Mouse (Mus musculus) common myeloid progenitor, adult 5-6 weeks (primary cell): ENCODE results near the gene Ehmt2. TPM values are rescaled to one million over a fixed set of nuclear protein-coding genes. Genes with fewer than 3 reads are reported as not detected.
"Not testable (repeated sequence)": the region's sequence is repeated elsewhere in the genome, so short reads cannot be mapped to it uniquely, and the experiment has no call there.

ENCODE experiments used
- ATAC-seq: replicated peaks from 2 replicates; pipeline ENCODE4 v1.8.0; 2016; ENCODE audit warnings: low read depth, mild to moderate bottlenecking, moderate TSS enrichment, inconsistent platforms; ENCODE audit not compliant: poor library complexity, severe bottlenecking
- total RNA-seq: library from RNA; stranded (forward); fragments of 200-1000, 187-1606 nt; gene quantifications from 2 replicates; pipeline ENCODE4 v1.2.3, GENCODE M21; 2017

Gene Ehmt2
- total RNA-seq, 1 experiment from 2014 or later = 107 TPM

DNA sequence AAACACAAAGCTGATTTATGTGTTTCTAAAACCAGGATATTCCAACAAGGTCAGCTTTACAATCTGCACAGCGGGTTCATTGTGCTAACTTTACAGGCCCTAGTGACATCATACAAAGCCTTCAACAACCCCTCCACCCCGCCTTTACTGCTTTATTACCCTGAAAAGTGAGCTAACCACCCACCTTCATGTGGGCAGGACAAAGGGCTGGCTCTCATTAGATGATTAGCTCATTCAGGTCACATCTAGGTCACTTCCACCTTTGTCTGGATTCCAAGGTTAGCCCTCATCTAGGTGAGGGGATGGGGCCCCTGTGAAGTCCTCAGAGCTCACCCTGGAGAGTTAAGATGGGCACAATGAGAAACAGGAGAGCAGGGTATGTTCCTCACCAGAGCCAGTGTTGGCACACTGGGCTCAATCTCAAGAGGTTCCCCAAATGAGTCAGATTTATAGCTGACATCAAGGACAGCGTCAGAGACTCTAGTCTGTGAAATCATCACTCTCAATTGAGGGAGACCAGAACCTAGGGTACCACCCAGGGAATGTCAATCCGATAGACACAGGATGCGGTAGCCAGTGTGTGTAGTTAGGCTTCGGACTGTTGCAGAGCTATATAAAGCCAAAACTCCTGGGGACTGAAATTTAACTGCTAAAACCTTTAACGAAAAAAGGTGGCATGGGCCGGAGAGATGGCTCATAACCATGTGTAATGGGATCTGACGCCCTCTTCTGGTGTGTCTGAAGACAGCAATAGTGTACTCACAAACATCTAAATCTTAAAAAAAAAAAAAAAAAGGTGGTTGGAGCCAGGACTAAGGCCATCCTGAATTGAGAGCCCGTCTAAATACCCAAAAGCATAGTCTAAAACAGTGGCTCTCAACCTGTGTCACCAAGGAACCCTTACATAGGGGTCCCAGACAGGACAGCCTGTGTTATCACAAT lies 52.5 kb downstream of the Ehmt2 start:
- ATAC-seq = no peak

- ATAC-seq = no peak
Measured at GRCm38 (mm10) chr17:34951636-34952377, 53.5 kb downstream of the Ehmt2 start.

DNA sequence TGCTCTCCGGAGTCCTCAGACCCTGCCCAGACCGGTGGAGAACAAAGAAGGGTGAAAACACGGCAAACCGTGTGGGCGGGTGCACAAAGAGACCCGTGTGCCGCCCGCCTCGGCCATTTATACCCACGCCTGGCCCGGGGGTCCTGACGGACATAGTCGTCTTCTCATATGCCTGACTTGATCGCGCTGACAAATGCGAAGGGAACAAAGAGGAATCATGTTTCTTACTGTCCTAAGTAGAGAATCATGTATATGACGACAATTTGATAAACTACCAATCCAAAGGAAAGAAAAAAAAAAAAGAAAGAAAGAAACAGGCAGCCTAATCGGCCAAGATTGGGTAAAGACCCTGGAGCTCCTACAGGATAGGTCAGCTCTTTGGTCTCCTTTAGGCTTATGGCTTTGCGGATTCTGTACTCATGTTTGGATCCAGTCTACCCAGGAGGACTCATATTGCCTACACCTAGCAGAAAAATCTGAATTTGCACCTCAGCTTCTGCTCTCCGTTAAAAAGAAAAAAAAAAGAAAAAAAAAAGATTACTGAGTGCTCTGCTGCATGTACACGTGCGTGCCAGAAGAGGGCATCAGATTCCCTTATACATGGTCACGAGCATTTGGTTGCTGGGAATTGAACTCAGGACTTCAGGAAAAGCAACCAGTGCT lies 54.2 kb downstream of the Ehmt2 start:
- ATAC-seq = peak; percentile 81

- no peak for ATAC-seq
Measured at GRCm38 (mm10) chr17:34953258-34953657, 55.0 kb downstream of the Ehmt2 start.

- no peak for ATAC-seq
Measured at GRCm38 (mm10) chr17:34953904-34954303, 55.6 kb downstream of the Ehmt2 start.

GRCm38 (mm10) chr17:34954831-34955230 lies 56.6 kb downstream of the Ehmt2 start:
- ATAC-seq = no peak

- no peak for ATAC-seq
Measured at GRCm38 (mm10) chr17:34955884-34956283, 57.6 kb downstream of the Ehmt2 start.

DNA sequence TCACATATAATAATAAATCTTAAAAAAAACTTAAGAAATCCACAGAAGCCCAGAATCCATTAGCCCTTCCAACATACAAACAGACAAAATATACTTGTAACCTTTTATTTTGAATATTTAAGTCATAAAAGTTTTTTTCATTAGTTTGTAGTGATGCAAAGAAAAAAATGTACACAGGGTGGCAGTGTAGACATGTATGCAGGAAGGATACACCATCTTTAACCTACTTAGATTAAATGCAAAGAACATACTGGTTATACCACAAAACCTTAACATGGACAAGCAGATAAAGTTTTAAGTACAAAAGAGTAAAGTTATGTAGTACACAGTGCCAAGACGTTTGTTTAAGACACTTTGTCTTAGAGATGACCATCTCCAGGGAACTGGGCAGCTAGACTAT lies 58.1 kb downstream of the Ehmt2 start:
- no peak for ATAC-seq

- not testable (repeated sequence) for ATAC-seq
Measured at GRCm38 (mm10) chr17:34957291-34957690, 59.0 kb downstream of the Ehmt2 start.

- not testable (repeated sequence) for ATAC-seq
Measured at GRCm38 (mm10) chr17:34957966-34958365, 59.7 kb downstream of the Ehmt2 start.

GRCm38 (mm10) chr17:34958734-34959129 lies 60.5 kb downstream of the Ehmt2 start:
- ATAC-seq = not testable (repeated sequence)

DNA sequence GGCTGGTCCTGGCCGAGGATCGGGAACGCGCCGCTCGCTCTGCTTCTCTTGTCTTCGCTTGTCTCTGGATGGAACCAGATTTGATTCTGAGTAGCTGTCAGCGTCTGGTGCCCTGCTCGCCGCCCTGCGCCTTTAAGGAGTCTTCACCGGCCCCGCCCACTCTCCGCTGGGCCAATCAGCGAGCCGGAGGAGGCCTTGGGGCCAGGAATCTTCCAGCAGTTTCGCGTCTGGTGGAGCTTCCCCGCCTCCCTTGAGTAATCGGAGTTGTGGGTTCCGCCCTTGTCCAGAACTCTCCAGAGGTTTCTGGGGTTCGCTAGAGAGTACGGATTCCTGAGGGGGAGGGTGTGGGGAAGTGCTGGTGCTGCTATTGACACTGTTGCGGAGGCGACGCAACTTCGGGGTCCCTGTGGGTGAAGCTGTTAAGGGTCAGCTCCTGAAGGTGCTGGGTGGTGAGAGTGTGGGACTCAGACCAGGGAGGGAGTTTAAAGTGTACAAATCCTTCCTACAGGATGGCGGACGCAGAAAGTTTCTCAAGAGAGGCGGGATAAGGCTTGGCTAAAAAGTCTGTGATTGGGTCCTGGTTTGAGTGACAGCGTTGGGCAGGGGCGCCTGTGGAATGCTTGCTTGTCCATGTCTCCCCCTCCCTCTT lies 61.0 kb downstream of the Ehmt2 start, which contains the start of gene Hspa1b:
TSS of gene Hspa1b (minus strand) at position 109 of the 649 bp plus-strand sequence.
- ATAC-seq = peak; percentile 90

DNA sequence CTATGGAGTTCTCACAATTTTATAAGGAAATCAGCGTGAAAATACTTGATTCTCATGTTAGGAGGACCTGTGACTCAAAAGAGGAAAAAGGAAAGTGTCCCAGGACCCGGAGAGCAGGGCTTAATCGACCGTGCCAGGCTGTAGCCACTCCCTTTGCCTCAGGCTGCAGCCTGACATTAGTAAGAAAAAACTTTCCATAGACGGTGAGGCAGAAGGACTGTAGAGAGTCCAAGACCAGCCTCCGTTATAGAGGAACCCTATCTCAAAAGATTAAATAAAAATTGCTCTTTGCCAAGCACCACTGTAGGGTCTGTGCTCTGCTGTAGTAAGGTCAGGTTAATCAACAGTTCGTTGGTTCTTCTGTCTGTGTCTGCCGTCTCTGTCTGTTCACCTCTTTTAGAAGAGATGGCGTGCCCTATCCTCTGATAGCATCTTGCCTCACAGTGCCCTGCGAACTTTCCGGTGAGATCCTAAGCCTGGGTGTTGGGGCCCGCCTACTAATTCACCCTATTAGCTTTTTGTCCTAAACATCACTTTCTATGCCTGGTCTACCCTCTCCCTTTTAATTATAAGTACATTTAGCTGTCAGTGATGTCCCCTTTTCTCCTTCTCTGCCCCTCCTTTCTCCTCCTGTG lies 61.7 kb downstream of the Ehmt2 start:
- ATAC-seq = no peak

GRCm38 (mm10) chr17:34960702-34961493 lies 62.6 kb downstream of the Ehmt2 start:
- no peak for ATAC-seq

- no peak for ATAC-seq
Measured at GRCm38 (mm10) chr17:34962125-34962524, 63.9 kb downstream of the Ehmt2 start.

DNA sequence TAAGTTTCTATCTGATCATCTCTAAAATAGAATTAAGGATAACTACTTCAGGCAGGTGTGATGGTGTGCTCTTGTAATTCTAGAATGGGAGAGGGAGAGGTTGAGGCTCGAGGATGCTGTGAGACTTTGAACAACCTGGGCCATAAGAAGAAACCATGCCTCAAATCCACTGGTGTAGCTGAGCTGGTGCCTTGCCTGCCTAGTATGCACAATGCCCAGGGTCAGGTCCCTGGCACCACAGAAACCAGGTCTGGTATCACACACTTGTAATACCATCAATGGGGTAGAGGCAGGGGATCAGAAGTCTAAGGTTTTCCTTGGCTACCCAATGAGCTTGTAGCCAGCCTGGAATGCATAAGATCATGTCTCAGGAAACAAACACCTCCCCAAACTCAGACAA lies 64.6 kb downstream of the Ehmt2 start:
- no peak for ATAC-seq
